In genomic region chr11:98192901-98193805, GRCm38 (mm10) we compare ENCODE assay signal across 8 mouse cellular contexts. TPM values are rescaled to one million over a fixed set of nuclear protein-coding genes. Genes with fewer than 3 reads are reported as not detected.
DNase-seq lines count a peak whose midpoint lies in the region; ATAC-seq lines count a peak whose summit lies in the region.

Med1 (minus strand) TSS chr11:98193293.

- peaks cover 20% of the 10 kb centered on the region for H3K36me3 ChIP-seq in heart, embryonic 13.5 days
- peaks cover 31% of the 10 kb centered on the region for H3K36me3 ChIP-seq in liver, embryonic 12.5 days
- H3K36me3 ChIP-seq in stomach, embryonic 15.5 days: peaks cover 1% of the 10 kb centered on the region; the same call in 1 of the 2 replicates

- peak within 1 kb of the TSS; percentile 95 for H3K9ac ChIP-seq in heart, embryonic 13.5 days
- H3K9ac ChIP-seq in liver, embryonic 12.5 days: peak within 1 kb of the TSS; percentile 92
- H3K9ac ChIP-seq in stomach, embryonic 15.5 days: peak within 1 kb of the TSS; percentile 62

- no peaks in the 10 kb centered on the region for H3K9me3 ChIP-seq in heart, embryonic 13.5 days
- H3K9me3 ChIP-seq in liver, embryonic 12.5 days (replicated peaks): no peaks in the 10 kb centered on the region
- H3K9me3 ChIP-seq in stomach, embryonic 15.5 days: no peaks in the 10 kb centered on the region

- DNase-seq in CD4-positive, CD25-positive, alpha-beta regulatory T cell, adult 2 months (ENCODE audit: low read depth, low spot score): peak; percentile 98
- DNase-seq in fat pad, adult 2 months (ENCODE audit: extremely low read depth, low read depth, low spot score): peak; percentile 88
- peak; percentile 94 for DNase-seq in kidney, postnatal 10 days
- DNase-seq in natural killer cell, adult 2 months (ENCODE audit: low spot score in 2 of 2): peak; percentile 94 to 95

- H3K27ac ChIP-seq in brown adipose tissue, adult 24 weeks (replicated peaks; ENCODE audit: low read depth, low read length): peak within 1 kb of the TSS; percentile 67
- peak within 1 kb of the TSS; percentile 95 for H3K27ac ChIP-seq in heart, embryonic 13.5 days (replicated peaks)
- H3K27ac ChIP-seq in liver, embryonic 12.5 days: peak within 1 kb of the TSS; percentile 93
- H3K27ac ChIP-seq in stomach, embryonic 15.5 days: peak within 1 kb of the TSS; percentile 95

- H3K4me1 ChIP-seq in brown adipose tissue, adult 24 weeks (ENCODE audit: control insufficient read depth, insufficient read depth, insufficient read length, low read length): peaks cover 3% of the 10 kb centered on the region; the same call in 1 of the 2 replicates
- peaks cover 21% of the 10 kb centered on the region for H3K4me1 ChIP-seq in heart, embryonic 13.5 days
- H3K4me1 ChIP-seq in liver, embryonic 12.5 days: peaks cover 27% of the 10 kb centered on the region
- H3K4me1 ChIP-seq in stomach, embryonic 15.5 days: peaks cover 7% of the 10 kb centered on the region

- 0 out of 2 replicates have a peak, but pooled peaks cover 3% of the 10 kb centered on the region for H3K27me3 ChIP-seq in heart, embryonic 13.5 days (replicated peaks)
- no peaks in the 10 kb centered on the region for H3K27me3 ChIP-seq in liver, embryonic 12.5 days (replicated peaks)
- no peaks in the 10 kb centered on the region for H3K27me3 ChIP-seq in stomach, embryonic 15.5 days (replicated peaks)

- peak within 1 kb of the TSS; percentile 84 for H3K4me3 ChIP-seq in brown adipose tissue, adult 24 weeks (ENCODE audit: insufficient read depth, low read depth, low read length)
- H3K4me3 ChIP-seq in heart, embryonic 13.5 days: peak within 1 kb of the TSS; percentile 92
- peak within 1 kb of the TSS; percentile 91 for H3K4me3 ChIP-seq in liver, embryonic 12.5 days
- peak within 1 kb of the TSS; percentile 86 for H3K4me3 ChIP-seq in stomach, embryonic 15.5 days (replicated peaks)

- WGBS in heart, embryonic 13.5 days: under 1% methylated on average over 53 of the region's 53 CpGs
- WGBS in liver, embryonic 12.5 days (ENCODE audit: insufficient replicate concordance): under 1% methylated on average over 52 of the region's 53 CpGs
- WGBS in stomach, embryonic 15.5 days: under 1% methylated on average over 53 of the region's 53 CpGs

- peak within 1 kb of the TSS; percentile 91 for H3K4me2 ChIP-seq in heart, embryonic 13.5 days
- H3K4me2 ChIP-seq in liver, embryonic 12.5 days: peak within 1 kb of the TSS; percentile 88
- H3K4me2 ChIP-seq in stomach, embryonic 15.5 days: peak within 1 kb of the TSS; percentile 60

- peak; percentile 85 for ATAC-seq in heart, embryonic 13.5 days (ENCODE audit: extremely low read depth, insufficient number of reproducible peaks, low FRiP score, low TSS enrichment)
- ATAC-seq in liver, embryonic 12.5 days: peak; percentile 94
- peak; percentile 95 for ATAC-seq in stomach, embryonic 15.5 days (ENCODE audit: insufficient read depth, low FRiP score, low read depth)

RNA-seq across cellular contexts. Expression of gene Med1, which starts in this region (rescaled TPM):
- 17.7 and 24.4 TPM in 2 replicates for polyA plus RNA-seq in brown adipose tissue, adult 24 weeks (2012; ENCODE audit: insufficient read depth, insufficient read length, missing spikeins)
- 38.1 and 38.5 TPM in 2 replicates for polyA plus RNA-seq in heart, embryonic 13.5 days (2015; fragmentation: Nextera tagmentation; extraction: Ambion mirVana)
- polyA plus RNA-seq in liver, embryonic 12.5 days (2016; fragmentation: Nextera tagmentation; extraction: Ambion mirVana): 40.5 and 41.8 TPM in 2 replicates
- 54.5 and 57.4 TPM in 2 replicates for polyA plus RNA-seq in stomach, embryonic 15.5 days (2015; fragmentation: Nextera tagmentation; extraction: Ambion mirVana)

Comparison
In these comparisons a context has a peak if more than half of its experiments do, and no peak if none do; other contexts are left out.
1. Peak in every context shown above with its lines: DNase-seq, ATAC-seq, H3K4me3 ChIP-seq and H3K27ac ChIP-seq.